Mouse (Mus musculus) natural killer cell, adult 2 months (primary cell): ENCODE results near the gene Gtdc1.

Experiments used
- DNase-seq, 2 experiments: peaks; one replicate each; pipeline ENCODE4 v3.0.0; 2022; ENCODE audit warnings: low spot score in 2 of 2

The Gtdc1 gene

GRCm38 (mm10) chr2:44927482-44927811 lies at the start of gene Gtdc1:
Gtdc1 (minus strand) TSS chr2:44927657.
- DNase-seq = no peak

GRCm38 (mm10) chr2:44977051-44977450 lies 49.6 kb upstream of the Gtdc1 start:
- DNase-seq = no peak

GRCm38 (mm10) chr2:44976484-44976883 lies 49.0 kb upstream of the Gtdc1 start:
- DNase-seq = no peak

GRCm38 (mm10) chr2:44973828-44974227 lies 46.4 kb upstream of the Gtdc1 start:
- no peak for DNase-seq

- no peak for DNase-seq
These were observed 42.7 kb upstream of the Gtdc1 start for GRCm38 (mm10) chr2:44970087-44970646.

- DNase-seq = no peak
These were observed 42.2 kb upstream of the Gtdc1 start for GRCm38 (mm10) chr2:44969640-44970039.

- DNase-seq = no peak
These were observed 41.8 kb upstream of the Gtdc1 start for GRCm38 (mm10) chr2:44969226-44969625.

GRCm38 (mm10) chr2:44965834-44966555 lies 38.5 kb upstream of the Gtdc1 start:
- DNase-seq = no peak

DNA sequence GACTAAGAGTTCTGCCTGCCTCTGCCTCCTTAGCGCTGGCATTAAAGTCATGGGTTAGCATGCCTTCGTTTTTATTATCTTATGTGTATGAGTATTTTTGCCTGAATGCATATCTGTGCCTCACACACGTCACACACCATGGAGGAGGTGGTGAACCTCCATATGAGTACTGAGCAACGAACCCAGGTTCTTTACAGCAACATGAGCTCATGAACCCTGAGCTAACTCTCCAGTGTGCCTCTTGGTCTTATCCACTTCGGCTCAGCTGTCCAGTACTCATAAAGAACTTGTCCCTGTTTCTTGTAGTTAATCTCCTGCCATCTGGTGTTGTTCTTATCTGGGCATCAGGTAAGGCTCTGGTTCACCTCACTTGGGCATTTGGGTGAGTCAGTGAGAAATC lies 35.2 kb upstream of the Gtdc1 start:
- DNase-seq = no peak

GRCm38 (mm10) chr2:44961192-44961591 lies 33.7 kb upstream of the Gtdc1 start:
- no peak for DNase-seq

- peak; percentile 9 to 10 for DNase-seq
These were observed 33.1 kb upstream of the Gtdc1 start for GRCm38 (mm10) chr2:44960561-44960960.

DNA sequence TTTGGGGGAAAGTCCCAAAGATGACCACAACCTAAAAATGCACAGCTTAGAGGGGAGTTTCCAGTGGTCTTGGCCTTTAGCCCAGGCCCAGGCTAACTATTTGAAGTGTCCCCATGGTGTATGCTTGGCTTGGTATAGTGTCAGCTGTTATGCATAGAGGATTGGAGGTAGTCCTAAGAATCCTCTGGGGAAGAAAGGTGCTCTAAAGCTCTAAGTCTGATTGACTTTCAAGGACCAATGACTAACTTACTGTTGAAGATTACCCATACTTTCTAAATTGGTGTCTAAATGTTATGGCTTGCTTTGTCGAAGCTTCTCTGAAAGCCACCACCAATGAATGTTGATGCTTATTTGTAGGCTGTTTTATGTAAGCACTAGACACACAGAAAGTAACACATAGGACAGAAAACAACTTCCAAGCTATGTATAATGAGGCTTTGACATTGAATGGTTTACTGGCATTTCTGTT lies 29.9 kb upstream of the Gtdc1 start:
- DNase-seq = peak; percentile 17 to 32

DNA sequence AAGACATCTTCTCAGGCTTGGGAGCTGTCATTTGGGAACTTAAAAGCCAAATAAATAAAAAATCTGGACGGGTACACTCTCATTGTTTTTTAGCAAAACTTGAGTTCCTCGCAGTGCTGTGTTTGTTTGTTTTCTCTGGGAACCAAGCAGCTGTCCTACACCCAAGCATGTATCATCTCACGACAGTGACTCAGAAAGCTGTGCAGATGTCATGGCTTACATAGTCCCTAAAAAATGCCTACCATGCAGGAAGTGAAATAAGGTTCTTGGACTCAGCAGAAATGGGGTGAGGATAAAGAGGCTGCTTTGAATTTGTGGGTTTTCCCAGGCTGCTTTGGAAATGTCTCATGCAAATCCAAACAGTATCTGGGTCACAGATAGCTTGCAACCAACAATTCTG lies 28.8 kb upstream of the Gtdc1 start:
- DNase-seq = no peak

GRCm38 (mm10) chr2:44955506-44955905 lies 28.0 kb upstream of the Gtdc1 start:
- DNase-seq = no peak

- no peak for DNase-seq
These were observed 26.7 kb upstream of the Gtdc1 start for GRCm38 (mm10) chr2:44954180-44954579.

- no peak for DNase-seq
These were observed 25.5 kb upstream of the Gtdc1 start for GRCm38 (mm10) chr2:44952830-44953422.

- no peak for DNase-seq
These were observed 24.3 kb upstream of the Gtdc1 start for GRCm38 (mm10) chr2:44951651-44952213.

GRCm38 (mm10) chr2:44944689-44945088 lies 17.2 kb upstream of the Gtdc1 start:
- DNase-seq = no peak

DNA sequence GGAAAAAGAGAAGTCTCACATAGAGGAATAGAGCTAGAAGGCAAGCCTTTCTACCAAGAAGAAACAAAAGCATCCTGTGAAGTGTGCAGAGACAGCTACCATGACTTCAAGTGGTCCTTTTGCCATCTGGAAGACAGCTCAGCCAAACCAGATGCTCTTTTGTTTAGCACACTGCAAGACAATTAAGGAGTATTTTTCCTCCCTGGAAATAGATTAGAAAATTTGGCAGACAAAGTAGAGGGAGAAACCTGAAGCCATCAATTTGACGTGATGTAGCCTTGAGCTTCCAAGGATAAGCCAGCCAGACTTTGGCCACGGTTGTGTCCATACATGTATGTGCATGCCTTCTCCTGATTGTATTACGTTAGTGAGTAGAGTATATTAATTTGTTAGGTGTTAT lies 3.5 kb upstream of the Gtdc1 start:
- DNase-seq = no peak

- no peak for DNase-seq
These were observed 1.2 kb upstream of the Gtdc1 start for GRCm38 (mm10) chr2:44928631-44929030.

DNA sequence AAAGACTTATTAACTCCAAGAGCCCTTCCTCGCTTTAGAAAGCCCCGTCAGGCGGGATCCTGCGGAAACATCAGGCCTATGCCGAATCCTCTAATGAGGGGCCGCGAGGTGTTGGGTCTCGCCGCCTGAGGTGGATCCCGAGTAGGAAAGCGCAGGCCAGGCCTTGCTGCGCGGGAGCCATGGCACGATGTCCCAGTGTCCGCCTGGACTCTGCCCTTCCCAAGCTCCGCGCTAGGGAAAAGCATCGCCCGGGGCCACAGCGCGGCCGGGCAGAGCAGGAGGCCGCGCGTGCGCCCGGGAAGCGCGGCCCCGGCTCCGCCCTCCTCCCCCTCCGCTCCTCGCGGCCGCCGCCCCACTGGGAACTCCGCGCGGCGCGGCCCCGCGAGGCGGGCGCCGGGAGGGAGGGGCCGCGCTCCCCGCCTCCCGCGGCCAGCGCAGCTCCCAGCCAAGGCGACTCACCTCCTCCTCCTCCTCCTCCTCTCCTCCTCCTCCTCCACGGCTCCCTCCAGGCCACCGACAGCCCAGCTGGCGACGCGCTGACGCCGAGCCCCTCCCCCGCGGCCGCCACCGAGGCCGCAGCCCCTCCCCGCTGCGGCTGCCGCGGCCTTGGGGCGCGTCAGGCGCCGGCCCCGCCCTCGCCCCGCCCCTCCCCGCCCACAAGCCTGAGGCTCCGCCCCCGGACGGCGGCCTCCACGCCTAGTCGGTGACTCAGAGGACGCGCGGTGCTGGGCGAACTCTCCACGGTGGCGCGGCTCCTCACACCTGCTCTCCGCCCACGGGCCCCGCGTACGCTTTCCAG lies 575 bp downstream of the Gtdc1 start:
- DNase-seq = peak; percentile 81 to 88

GRCm38 (mm10) chr2:44926167-44926682 lies 1.2 kb downstream of the Gtdc1 start:
- DNase-seq = no peak
